Mouse (Mus musculus) lung, postnatal 14 days (tissue): ENCODE measurements around the gene Foxl2.

ENCODE experiments used
- DNase-seq: peaks from one replicate; pipeline ENCODE4 v3.0.0; 2021

The Foxl2 gene

GRCm38 (mm10) chr9:98962478-98963142 lies 7.5 kb downstream of the Foxl2 start:
- no peak for DNase-seq

DNA sequence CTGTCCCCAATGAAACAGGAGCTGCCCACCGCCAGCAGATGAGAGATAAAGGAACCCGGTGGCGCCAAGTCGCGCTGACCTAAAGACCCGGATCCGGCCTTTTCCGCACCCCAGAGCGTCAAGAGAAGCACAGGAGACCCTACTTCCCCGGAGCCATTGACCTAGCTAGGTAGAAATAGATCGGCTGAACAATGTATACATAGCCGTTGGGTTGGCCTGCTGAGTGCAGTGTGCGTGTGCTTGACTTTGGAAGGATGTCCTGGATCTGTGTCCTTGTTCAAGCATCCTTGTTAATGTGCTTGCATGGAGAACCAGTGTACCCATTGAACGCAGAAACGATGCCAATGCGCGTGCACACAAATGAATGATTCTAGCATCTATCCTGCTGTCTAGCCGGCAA lies 8.6 kb downstream of the Foxl2 start:
- DNase-seq, result no peak

GRCm38 (mm10) chr9:98965084-98965483 lies 10.0 kb downstream of the Foxl2 start:
- DNase-seq, result no peak

DNA sequence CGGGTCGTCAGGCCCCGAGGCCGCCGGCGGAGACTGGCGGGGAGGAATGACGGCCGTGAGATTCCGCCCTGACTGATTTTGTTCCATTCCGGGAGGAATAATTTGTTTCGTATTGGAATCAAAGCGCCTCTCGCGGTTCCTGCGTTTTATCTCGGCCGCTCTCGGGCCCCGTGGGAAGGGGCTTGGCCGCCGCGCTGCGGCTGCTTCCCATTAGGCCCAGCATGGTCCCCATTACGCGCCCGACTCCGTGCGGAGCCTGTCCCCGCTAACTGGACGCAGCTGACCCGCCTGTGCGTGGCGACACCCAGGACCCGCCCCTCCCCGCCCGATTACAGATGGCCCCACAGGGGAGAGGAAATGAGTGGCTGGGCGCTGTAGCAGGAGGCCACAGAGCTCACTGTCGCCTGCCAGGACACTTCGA lies 18.0 kb downstream of the Foxl2 start:
- no peak for DNase-seq

- DNase-seq, result no peak
These were observed 18.5 kb downstream of the Foxl2 start for GRCm38 (mm10) chr9:98973561-98973960.

DNA sequence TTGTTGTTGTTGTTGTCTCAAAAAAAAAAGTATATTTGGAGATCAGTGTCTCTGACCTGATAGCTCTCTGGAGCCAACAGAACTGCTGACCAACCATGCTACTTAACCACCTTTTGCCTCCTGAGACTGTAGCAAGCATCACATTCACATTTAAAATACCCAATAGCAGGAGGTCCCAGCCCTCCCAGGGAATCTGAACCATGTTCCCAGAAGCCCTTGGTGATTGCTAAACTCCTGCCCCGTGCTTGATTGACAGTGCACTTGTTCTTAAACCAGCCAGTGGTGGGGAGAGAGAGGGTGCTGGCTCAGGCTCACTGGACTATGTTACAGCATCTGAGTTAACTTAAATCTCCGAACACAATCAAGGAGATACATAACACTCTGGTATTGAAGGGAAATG lies 19.8 kb downstream of the Foxl2 start:
- DNase-seq, result no peak

- DNase-seq, result no peak
These were observed 21.0 kb downstream of the Foxl2 start for GRCm38 (mm10) chr9:98976081-98976480.

DNA sequence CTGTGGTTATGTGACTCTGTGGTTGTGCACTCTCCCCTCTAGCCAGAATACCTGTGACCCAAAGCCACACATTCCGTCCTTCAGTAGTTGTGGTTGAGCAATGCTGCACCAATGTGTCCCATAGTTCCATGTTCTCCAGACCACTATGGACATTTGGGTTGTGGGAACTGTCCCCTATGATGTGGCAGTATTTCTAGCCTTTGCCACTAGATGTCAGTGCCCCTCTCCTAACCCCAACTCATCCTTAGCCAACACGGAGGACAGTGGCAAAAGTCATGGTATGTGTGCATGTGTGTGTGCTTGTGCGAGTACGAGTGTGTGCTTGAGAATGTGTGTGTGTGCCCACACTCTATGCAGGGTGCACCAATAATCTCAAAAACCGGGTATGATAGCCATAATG lies 21.4 kb downstream of the Foxl2 start:
- DNase-seq, result no peak

DNA sequence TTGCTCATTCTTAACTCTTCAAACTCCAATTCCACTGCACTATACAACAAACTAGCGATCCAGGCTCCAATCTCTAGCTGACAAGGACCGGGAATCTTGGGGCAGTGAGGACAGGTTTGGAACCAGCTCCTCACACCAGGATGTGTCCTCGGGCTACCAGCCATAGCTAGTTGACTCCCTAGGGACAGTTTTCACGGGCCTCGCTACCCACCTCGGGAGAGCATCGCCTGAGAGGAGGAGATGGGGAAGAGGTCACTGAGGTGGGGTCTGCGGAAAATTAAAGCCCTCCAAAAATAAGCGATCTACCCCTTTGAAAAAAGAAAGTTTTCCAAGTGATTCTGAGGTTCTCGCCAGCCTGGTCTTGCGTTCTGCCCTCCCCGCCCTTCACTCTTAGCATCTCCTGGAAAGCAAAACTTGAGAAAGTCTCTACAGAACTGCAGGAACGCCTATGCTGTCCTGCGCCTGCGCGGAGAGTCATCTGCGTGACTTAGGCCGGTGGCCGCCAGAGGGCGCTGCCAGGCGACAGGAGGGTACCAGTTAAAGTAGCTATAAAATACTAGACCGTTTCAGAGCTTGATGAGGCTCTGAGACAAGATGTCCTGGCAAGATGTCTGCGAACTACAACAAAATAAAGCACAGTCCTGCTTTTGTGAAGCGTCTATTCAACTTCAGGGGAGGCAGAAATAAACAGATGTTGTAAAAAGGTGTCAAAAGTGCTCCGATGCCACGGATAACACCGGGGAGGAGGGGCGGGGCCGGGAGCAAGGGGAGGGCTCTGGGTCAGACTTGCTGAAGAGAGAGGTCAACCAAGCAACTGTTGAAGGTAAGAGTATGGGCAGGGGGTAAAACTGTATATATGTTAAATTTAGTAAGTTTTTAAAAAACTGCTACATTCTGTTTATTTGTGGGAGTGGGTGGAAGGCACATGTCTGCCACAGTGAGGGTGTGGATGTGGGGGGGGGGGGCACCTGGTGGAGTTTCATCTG lies 24.6 kb downstream of the Foxl2 start:
- peak; percentile 93 for DNase-seq

GRCm38 (mm10) chr9:98985800-98986475 lies 30.9 kb downstream of the Foxl2 start, which contains the start of gene Faim:
TSS of gene Faim (plus strand) at chr9:98986373.
- DNase-seq, result peak; percentile 100

GRCm38 (mm10) chr9:98986476-98987096 lies 31.5 kb downstream of the Foxl2 start:
- no peak for DNase-seq

DNA sequence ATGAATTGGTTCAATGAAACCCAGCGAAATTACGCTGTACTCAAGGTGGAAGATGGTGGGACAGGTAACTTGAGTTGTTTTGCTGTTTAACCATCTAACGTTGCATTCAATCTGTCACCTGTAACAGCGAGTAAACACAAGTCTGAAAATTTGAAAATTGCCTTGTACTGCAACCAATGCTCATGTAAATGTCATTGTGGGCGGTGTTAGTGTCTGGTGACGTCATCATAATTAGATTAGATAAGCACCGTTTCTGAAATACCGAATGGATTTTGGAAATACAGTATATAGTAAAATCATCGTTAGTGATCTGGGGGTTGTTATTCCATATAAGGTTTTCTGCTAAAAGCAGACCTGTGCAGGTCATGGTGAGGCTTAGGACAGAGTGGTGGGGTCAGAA lies 32.0 kb downstream of the Foxl2 start:
- DNase-seq, result no peak

- no peak for DNase-seq
These were observed 39.0 kb downstream of the Foxl2 start for GRCm38 (mm10) chr9:98994103-98994502.

DNA sequence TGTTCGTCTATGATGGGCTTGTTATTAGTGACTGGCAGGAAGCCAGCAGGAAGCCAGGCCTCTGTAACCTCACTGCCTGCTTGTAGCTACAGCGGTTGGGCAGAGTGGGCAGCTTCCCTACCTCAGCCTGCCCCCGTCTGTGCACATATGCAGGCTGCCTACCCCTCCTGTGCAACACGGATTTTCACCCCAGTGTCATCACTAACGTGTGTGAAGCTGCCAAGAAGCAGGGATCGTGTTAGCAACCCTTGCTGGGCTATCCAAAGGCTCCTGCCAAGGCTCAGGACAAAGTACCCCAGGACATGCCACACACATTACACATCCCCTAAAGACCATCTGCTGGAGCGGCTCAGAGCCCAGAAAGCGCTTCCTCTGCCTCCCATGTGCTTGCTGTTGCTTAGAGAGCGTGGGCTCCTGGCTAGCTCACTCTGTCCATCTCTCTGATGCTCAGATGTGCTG lies 44.8 kb downstream of the Foxl2 start:
- no peak for DNase-seq

DNA sequence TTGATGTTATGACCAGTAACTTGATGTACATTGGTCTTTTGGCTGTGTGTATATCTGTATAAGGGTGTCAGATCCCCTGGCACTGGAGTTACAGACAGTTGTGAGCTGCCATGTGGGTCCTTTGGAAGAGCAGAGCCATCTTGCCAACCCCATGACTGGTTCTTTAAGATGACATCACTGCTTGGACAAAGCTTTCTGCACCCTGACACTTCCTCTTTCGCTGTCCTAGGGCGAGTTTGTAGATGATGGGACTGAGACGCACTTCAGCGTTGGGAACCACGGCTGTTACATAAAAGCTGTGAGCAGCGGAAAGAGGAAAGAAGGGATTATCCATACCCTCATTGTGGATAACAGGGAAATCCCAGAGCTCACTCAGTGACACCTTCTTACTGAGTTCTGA lies 46.2 kb downstream of the Foxl2 start:
- no peak for DNase-seq
